Mouse (Mus musculus) liver, embryonic 14.5 days (tissue): ENCODE data around the gene Ripk3.

ENCODE experiments used
- CTCF ChIP-seq: IDR thresholded peaks from 2 replicates; pipeline ENCODE4 v1.5.1; 2016; ENCODE audit warnings: antibody characterized with exemption, low read depth, control low read depth
- EP300 ChIP-seq: IDR thresholded peaks from 2 replicates; pipeline ENCODE4 v1.6.1; 2016; ENCODE audit warnings: antibody characterized with exemption, low read depth

- 0 out of 2 replicates have a peak, but pooled peaks have one; percentile 15 for TF ChIP-seq CTCF
- TF ChIP-seq EP300 = no peak
Observed at GRCm38 (mm10) chr14:55762001-55762821, 26.5 kb downstream of the Ripk3 start.
